Mouse (Mus musculus) left cerebral cortex, adult 8-10 months (tissue): ENCODE data around the gene Eef1a1. TPM values are rescaled to one million over a fixed set of nuclear protein-coding genes. Genes with fewer than 3 reads are reported as not detected.

Experiments
- DNase-seq, 2 experiments: peaks; one replicate each; pipeline ENCODE4 v3.0.0; 2022; ENCODE audit warnings: low spot score in 2 of 2
- total RNA-seq, 4 experiments: library from RNA; stranded (reverse); gene quantifications; 2 replicates each; pipeline ENCODE4 v1.2.4; 2022

Eef1a1 gene
- total RNA-seq, 4 experiments from 2014 or later, result 2,343 to 2,844 (median 2,594) TPM

DNA sequence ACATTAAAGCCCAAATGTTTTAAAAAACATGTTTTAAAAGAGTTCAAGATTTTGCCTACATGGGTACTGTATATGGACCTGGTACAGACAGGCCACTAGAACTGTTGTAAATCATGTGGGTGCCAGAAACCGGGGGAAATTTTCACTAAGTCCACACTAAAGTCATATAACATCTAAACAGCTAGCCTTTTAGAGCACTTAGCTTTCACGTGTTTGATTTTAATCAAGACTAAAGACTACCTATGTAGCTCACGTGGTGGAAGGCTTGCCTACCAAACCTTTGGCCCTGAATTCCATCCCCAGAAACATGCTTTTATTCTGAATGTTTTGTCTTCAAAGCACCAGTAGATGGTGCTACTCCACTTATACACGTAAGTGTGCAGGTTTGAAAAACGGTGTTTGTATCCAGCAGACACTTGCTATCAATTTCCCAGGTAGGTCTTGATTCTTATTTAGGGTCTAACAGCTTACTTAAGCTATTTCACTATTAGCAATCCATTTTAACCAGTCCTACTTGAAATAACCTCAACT, 11.9 kb downstream of the Eef1a1 start:
- DNase-seq, result no peak

DNA sequence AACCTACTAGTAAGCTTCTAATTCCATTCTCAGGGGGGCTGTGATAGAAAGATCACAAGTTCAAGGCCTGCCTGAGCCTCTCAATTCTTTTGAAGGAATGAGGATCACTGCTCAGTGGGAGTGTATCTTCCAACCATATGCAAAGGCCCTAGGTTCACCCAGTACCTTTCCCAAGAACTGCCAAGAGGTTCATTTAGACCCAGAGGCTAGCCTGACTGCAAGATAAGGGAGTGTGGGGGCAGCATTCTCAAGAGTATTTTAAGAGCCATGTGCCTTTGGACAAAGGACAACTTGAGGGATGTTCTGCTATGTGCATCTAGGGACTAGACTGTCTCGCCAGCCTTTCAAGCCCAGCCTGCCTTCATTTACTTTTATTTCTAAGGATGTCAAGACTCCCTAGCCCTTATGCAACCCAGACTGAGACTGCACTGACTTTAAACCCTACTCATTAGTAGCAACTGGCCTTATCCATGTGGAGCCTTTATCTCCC, 12.4 kb downstream of the Eef1a1 start:
- no peak for DNase-seq

DNA sequence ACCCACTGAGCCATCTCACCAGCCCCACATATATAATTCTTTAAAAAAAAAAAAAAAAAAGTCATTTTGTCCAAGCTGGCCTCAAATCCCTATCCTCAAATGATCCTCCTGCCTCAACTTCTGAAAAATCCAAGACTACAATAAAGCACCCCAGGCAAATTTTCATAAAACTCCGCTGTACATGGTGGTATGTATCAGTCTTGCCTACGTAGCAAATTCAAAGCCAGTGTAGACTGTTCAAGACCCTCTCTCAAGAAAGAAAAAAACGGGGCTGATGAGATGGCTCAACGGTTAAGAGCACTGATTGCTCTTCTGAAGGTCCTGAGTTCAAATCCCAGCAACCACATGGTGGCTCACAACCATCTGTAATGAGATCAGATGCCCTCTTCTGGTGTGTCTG, 13.1 kb downstream of the Eef1a1 start:
- DNase-seq, result no peak

DNA sequence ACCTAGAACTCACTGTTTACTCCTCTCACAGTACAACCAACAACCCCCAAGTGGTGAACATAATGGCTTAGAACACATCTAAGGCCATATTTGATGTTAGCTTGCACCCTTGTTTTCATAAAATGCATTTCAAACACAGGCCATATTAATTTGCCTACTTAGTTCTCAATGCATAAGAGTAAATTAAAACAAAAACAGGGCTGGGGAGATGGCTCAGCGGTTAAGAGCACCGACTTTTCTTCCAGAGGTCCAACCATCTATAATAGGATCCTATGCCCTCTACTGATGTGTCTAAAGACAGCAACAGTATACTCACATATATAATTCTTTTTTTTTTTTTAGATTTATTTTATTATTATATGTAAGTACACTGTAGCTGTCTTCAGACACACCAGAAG, 13.6 kb downstream of the Eef1a1 start:
- DNase-seq, result no peak

GRCm38 (mm10) chr9:78474771-78475382, 14.1 kb downstream of the Eef1a1 start:
- no peak for DNase-seq

- DNase-seq, result no peak
Observed at GRCm38 (mm10) chr9:78474270-78474669, 14.7 kb downstream of the Eef1a1 start.

GRCm38 (mm10) chr9:78473588-78473987, 15.4 kb downstream of the Eef1a1 start:
- no peak for DNase-seq

- no peak for DNase-seq
Observed at GRCm38 (mm10) chr9:78465725-78466124, 23.2 kb downstream of the Eef1a1 start.

GRCm38 (mm10) chr9:78463337-78463736, 25.6 kb downstream of the Eef1a1 start:
- no peak for DNase-seq

DNA sequence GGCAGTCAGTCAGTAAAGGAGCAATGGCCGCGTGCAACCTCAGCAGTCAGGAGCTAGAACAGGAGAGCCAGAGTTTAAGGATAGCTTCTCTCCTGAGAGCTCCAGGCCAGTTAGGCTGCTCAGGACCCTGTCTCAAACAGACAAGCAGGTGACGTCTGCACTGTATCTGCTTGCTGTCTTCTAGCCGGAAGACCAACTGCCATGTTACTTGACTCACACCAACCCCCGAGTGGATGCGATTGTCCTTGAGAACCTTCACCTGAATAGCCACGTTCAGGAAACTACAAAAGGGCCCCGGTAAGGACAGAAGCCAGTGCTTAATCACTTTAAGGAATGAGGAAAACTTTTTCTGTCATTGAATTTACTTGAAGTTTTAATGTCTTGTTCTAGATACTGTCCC, 31.9 kb downstream of the Eef1a1 start:
- no peak for DNase-seq

DNA sequence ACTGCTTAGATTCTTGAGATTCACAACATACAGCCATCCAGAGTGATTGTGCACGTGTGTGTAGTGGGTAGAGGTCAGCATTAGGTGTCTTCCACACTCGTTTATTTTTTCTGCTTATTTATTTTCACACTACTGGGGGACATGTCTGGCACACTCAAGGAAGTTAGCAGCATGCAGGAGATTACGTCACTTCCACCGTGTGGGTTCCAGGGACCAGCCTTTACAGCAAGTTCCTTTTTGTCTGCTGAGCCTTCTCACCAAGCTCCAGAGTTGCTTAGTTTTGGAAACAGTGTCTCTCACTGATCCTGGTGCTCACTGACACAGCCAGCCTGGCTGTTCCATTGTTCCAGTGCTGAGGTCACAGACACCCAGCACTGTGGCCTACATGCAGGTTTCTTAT, 37.6 kb downstream of the Eef1a1 start:
- no peak for DNase-seq

- DNase-seq, result no peak
Observed at GRCm38 (mm10) chr9:78450404-78450803, 38.5 kb downstream of the Eef1a1 start.

DNA sequence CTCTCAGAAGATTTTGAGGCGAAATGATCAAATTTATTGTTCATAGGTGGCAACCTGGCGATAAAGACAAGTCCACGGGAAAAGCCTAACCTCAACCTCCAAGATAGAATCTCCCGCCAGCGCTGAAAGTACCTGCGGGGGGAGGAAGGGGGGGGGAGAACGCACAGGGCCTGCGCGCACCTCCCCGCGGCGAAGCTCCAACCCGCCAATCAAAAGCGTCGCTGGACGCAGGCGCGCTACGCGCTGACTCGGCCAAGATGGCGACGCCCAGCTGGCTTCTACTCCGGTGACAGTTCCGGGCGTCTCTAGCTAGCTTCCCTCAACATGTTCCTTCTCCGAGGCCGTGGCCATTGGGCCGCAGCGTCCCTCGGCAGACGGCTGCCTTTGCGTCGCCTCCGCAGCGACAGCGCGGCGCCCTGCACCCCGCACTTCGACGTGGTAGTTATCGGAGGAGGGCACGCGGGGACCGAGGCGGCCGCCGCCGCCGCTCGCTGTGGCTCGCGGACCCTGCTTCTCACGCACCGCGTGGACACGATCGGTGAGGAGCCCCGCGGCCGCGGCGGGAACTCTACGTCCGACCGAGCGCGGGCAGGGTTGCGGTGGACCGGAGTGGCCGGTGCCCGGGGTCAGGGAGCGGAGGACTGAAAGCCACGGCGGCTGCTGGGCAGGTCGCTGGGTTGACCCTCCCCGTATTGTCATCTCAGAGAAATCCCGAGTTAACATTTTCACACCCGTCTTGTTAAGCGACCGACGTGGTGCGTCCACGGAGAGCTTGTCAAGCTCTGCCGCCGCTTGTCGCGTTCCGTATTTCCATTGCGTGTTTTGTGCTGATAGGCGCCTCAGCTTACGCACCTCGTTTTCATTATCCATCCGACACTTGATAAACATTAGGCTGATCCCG, 40.7 kb downstream of the Eef1a1 start, which contains the start of the genes Mto1 and Gm17324:
Gene Mto1 (plus strand): TSS at position 236 of the 901 bp plus-strand sequence.
Gene Gm17324 (minus strand): TSS at position 814 of the 901 bp plus-strand sequence.
- peak; percentile 76 to 81 for DNase-seq

DNA sequence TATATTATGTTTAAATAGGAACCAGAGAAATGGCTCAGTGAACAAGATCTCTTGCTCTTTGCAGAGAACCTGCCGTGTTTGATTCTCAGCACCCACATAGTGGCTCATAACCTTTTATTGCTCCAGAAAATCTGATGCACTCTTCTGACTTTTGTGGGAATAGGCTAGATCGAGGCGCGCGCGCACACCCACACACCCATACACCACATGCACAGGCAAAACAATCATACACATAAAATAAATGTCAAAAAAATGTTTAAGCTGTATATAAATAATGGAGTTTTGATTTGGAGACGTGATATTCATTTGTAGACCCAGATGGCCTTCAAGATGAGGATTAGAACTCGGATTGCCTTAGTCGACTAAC, 41.4 kb downstream of the Eef1a1 start:
- DNase-seq, result no peak

GRCm38 (mm10) chr9:78442579-78443392, 46.2 kb downstream of the Eef1a1 start, which contains the start of gene Cgas:
Gene Cgas (minus strand): TSS chr9:78443237.
- DNase-seq, result no peak

DNA sequence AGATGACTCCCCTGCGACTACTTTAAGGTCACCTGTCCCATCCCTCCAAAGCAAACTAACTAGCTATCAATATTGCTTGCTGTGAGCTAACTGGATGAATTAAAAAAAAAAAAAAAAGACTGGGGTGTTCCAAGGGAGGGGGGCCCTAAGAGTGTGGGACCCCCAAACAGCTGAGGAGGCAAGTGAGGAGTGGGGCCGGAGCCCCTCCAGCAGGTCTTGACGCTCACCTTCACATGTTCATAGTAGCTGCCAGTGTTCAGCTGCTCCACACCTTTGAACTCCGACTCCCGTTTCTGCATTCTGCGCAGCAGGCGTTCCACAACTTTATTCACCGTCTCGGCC, 46.7 kb downstream of the Eef1a1 start:
- DNase-seq, result no peak

GRCm38 (mm10) chr9:78439426-78439825, 49.5 kb downstream of the Eef1a1 start:
- DNase-seq, result no peak

- no peak for DNase-seq
Observed at GRCm38 (mm10) chr9:78432471-78432870, 56.5 kb downstream of the Eef1a1 start.

DNA sequence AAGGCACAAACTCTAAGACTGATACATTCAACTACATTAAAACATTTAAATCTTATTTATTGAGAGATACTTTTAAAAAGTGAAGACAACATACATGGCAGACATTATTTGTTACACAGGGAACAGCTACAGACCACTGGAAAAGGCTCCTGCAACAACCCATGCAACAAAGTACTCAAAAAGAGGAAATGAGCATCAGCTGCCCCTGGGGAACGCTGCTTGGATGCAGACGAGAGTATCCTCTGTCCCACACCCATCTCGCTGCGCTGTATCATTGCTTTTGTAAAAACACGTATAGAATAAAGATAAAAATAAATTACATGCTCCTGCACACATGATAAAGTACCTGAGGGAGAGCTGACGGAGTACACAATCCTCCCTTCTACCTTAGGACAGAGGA, 58.5 kb downstream of the Eef1a1 start:
- no peak for DNase-seq

DNA sequence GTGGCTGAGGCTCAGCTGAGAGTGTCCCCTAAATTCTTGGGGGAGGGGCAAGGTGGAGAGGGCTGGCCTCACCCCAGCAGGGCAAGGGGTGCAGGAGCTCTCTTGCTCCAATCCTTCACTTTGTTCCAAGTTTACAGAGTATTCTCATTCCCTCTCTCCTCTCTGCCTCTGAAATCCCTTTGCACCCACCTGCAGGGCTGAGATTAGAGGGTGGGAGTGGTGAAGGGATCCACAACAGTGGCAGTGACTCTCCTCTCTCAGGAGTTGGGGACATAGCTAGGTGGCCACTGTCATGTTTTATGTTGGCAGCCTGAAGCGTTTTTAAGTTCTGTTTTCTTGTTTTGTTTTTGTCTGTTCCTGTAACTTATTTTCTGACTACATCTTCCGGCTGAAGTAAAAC, 59.4 kb downstream of the Eef1a1 start:
- no peak for DNase-seq

GRCm38 (mm10) chr9:78428870-78429432, 60.0 kb downstream of the Eef1a1 start:
- DNase-seq, result no peak
